Mouse (Mus musculus): ENCODE data around the gene Spata16.
"Not testable (repeated sequence)": the region's sequence is repeated elsewhere in the genome, so short reads cannot be mapped to it uniquely, and the experiment has no call there.

Gene Spata16

DNA sequence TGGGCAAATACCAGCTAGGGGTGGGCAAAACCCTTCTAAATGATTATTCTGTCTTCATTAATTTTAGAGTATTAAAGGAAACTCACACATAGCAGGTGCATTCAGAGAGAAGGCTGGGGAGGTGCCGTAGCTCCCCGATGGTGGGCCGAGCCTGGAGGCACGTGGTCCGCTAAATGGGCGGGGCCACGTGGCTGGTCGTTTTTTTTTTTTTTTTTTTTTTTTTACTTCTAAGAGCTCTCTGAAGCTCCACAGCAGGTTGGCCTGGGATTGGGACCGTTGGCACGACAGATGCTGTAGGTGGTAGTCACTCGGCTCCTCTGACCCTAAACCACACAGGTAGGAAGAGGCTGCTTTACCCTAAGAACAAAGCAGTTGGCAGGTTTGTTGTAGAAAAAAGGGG, at the start of gene Spata16:
Gene Spata16, plus strand, starts transcription at position 219 of the 400 bp plus-strand sequence.
- no peak for DNase-seq (ENCODE audit: low spot score in 2 of 2)

DNA sequence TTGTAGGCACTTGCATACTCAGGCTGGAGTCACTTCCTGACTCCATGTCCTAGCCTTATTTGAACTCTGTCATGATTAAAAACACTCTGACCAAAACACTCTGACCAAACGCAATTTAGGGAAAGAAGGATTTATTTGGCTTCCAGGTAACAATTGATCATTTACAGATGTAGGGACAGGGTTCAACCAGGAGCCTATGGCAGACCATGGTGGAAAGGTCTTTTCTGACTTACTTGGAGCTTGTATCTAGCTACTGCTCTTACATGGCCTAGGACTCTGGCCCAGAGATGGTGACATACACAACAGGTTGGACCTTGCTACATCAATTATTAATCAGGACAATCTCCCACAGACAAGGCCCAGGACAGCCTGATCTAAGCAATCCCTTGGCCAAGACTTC, 32.6 kb upstream of the Spata16 start:
- DNase-seq (ENCODE audit: low spot score in 2 of 2): no peak

DNA sequence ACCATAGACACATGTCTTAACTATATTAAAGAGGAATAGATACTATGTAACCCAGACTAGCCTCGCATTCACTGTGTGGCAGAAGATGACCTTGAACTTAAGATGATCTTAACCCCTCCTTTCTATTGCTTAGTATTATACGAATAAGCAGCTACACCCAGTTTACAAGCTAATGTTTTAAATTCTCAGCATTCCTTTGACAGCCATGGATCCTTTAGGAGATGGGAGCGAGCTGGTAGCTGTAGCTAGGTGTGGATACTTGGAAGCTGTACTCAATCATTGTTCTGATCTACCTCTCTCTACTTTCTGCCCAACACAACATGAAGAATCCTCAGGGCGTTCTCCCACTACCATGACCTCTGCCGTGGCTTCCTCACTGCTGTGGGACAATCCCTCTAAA, 28.9 kb upstream of the Spata16 start:
- no peak for DNase-seq (ENCODE audit: low spot score in 2 of 2)

DNA sequence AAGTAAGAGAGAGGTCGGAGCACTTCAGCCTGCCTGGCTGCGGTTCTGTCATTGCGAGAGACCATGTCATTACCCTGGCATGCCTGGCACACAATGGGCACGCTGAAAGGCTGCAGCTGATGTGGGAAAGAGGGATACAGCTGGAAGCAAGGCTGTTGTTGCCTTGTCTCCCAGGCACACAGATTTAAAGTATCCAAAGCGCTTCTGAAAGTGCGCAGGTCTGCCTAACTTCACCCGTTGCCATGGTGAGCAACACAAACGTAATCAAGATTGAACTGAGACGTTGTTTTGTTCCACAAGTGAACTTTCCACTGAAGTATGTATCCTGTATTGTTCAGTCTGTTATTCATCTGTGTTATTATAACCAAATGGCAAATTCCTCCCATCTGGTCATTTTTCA, 1.8 kb downstream of the Spata16 start:
- DNase-seq (ENCODE audit: low spot score in 2 of 2): no peak

DNA sequence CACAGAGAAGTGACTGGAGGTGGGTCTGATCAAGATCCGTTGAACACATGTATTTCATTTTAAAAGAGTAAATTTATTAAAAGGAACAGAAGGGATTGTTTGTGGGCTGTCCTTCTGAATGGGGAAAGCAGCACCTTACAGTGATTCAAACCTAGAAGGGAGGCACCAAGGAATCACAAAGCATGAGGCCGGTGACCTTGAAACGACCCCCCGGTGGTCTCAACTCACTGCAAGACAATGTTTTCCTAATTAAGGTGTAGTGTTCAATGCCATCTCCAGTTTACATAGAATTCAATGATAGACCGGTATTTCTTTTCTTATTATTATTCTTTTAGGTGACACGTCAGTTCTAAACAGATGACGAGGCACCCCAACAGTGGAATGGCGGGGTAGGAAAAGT, 2.4 kb downstream of the Spata16 start:
- no peak for DNase-seq (ENCODE audit: low spot score in 2 of 2)

DNA sequence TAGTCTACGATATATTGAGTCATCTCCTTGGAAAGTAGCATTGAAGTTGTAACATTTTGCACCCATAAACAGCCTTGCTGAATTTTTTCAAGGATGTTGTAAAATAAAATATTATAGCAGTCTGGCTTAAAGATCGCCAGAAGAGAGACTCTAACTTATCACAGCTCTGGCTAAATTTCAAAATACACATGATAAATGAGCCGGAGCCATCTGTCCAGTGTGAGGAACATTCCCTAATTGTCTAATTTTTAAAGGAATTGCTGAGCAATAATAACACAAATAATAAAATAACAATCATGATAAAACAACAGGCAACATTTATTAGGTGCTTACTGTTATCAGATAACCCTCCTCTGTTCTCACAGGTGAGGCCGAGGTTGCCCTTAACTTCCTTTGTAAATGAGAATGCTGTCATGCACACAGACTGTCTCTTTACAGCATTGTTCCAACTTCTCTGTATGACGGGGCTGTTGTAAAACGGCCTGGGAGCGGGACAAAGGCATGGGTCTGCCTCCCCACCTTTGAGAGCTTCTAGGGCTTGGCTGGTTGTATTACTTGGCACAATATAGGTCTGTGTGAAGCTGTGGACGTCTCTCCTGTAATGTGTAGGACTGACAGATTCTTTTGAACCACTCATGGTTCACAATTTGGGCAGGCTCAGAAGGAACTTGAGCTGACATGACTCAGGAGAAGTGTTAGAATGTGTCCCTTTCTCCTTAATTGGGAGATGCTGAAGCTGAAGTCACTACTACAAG, 3.1 kb downstream of the Spata16 start:
- DNase-seq (ENCODE audit: low spot score in 2 of 2): no peak

DNA sequence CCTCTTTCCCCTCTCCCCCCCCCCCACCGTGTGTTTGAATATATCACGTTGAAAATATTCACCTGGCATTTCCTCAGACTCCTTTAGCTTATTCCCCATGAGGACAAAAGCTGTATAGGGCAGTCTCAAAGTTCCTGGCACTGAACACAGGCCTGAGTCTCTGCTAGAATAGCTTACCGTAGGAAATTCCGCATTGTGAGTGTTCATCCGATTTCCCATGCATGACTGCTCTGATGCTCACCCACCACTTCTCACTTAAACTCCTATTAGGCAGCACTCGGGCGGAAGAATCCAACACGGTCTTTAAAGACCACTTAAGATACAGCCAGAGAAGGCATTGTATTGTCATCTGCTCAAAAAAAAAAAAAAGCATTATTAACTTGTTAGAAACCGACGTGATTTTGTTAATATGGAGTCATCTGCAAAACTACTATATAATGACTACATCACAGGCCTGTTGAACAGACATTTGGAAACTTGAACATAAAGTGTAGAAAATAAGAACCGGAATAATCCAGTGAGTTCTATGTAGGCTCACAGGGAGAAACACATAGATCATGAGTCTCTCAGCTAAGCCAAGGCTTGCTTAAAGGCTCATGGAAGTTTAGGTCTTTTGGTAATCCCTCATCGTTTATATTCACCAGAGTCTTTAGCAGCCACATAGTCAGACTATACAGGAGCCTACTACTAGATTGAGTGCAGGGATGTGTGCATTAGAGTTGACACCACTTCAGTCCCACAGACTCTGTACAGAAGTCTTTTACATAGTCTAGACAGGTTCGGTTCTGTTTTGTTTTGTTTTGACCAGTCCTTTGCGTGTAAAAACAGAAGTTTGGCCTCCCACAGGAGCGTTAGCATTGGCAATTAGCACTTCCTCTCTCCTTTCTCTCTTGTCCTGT, 4.2 kb downstream of the Spata16 start:
- no peak for DNase-seq (ENCODE audit: low spot score in 2 of 2)

DNA sequence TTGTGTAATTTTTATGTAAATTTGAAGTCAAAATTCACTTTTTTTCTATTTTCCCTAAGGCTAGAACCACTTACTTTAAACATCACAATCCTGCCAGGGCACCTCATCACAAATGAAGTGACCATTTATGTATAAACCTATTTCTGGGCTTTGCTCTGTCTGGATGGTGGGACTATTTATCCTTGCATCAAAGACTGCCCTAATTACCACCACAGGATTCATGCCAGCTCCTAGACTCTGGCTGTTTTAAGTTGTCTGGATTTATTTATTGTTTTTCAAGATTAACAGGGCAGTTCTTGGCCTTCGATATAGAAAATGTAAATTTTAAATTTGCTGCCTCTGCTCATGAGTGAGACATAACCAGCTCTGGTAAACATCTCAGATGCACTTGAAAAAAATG, 6.7 kb downstream of the Spata16 start:
- no peak for DNase-seq (ENCODE audit: low spot score in 2 of 2)

DNA sequence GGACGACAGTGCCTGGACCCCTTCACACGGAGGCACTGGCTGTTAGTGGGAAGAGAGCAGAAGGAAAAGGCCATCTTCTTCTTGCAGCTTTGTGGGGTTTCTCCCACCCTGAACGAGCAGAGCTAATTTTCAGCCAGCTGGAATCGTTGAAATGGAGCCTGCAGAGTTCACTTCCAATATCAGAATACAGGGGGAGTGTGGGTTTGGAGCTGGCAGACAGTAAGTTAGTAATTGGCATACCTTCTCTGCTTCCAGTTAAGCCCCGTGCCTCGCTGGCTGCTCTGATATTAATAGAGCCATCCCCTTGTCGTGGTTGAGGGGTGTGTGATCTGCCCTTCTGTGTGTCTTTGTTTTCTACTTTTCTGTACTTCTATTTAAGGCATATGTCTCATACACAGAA, 9.4 kb downstream of the Spata16 start:
- DNase-seq (ENCODE audit: low spot score in 2 of 2): no peak

DNA sequence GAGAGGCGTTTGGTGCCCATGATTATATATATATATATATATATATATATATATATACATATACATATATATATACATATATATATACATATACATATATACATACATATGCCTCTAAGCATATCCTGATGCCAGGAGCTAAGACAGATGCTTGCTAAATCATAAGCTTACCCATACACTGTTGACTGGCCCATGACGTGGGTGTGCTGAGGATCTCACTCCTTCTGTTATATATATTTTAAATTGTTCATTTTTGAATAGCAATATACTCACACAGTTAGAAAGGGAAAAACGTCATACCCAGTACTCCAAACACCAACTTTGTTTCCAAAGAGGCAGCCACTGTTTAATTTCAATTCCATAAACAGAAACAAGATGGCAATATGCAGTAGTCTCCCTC, 48.4 kb downstream of the Spata16 start:
- DNase-seq (ENCODE audit: low spot score in 2 of 2): no peak

DNA sequence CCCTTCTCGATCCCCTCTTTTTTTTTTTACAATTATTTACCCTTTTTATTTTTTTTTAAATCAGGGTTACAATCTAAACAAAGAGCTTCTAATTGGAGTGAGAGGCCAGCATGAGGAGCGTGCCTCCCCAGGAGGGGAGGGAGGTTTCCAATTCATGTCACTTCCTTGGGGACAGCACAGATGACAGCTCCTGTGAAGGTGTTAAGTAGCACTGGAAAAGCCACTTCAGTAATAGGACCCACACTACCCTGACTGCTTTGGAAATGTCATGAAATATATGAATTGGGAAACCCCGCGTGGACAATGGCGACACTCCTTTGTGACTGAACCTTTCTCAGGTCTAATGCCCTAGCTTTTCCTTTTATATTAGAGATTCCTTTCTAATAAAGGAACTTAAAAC, 72.1 kb downstream of the Spata16 start:
- DNase-seq (ENCODE audit: low spot score in 2 of 2): not testable (repeated sequence)

DNA sequence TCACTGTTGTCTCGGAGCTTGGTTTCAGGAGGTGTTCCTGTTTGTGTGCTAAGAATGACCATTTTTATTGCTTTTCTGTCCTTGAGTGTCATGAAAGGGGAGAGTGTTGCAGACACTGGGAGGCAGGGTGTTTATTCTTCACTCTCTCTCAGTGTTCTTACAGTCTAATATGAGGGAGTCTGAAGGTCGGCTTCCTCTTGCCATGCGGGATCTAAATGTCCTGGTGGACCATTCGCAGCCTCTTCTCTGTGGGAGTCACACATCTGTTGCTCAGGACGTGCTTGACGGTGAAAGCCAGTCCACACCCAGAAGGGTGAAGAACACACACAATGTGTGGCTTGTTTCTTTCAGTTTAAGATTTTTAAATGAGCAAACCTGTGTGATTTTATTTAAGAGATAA, 90.1 kb downstream of the Spata16 start:
- no peak for DNase-seq (ENCODE audit: low spot score in 2 of 2)

DNA sequence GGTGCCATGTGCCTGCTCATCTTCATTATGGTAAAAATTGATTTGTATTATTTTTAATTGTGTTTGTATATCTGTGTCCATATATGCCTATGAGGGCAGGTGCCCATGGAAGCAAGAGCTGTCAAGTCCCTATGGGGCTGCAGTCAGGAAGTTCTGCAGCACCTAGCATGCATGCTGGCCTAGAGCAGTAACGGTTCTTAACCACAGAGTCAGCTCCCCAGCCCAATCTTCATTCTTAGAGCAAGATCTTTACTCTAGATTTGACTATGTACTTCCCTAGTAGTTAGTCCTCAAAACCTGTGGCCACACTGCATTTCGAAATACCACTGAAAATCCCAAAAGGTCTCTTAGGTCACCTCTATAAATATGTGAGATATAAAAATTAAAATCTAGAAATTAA, 113.1 kb downstream of the Spata16 start:
- no peak for DNase-seq (ENCODE audit: low spot score in 2 of 2)

DNA sequence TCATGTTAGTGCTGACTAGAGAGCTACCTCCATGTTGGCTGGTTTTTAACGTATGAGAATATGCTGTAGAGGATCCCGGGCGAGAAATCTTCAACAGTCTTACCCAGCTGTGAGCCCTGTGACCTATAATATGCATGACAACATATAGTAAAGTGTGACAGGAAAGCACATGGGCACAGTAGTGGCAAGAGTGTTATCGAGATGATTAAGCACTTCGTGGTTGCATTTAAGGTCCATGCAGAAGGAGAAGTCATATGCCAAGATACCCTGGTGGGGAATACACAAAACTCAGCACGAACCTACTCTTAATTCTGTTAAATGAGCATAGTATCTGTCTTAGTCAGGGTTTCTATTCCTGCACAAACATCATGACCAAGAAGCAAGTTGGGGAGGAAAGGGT, 115.0 kb downstream of the Spata16 start:
- no peak for DNase-seq (ENCODE audit: low spot score in 2 of 2)

DNA sequence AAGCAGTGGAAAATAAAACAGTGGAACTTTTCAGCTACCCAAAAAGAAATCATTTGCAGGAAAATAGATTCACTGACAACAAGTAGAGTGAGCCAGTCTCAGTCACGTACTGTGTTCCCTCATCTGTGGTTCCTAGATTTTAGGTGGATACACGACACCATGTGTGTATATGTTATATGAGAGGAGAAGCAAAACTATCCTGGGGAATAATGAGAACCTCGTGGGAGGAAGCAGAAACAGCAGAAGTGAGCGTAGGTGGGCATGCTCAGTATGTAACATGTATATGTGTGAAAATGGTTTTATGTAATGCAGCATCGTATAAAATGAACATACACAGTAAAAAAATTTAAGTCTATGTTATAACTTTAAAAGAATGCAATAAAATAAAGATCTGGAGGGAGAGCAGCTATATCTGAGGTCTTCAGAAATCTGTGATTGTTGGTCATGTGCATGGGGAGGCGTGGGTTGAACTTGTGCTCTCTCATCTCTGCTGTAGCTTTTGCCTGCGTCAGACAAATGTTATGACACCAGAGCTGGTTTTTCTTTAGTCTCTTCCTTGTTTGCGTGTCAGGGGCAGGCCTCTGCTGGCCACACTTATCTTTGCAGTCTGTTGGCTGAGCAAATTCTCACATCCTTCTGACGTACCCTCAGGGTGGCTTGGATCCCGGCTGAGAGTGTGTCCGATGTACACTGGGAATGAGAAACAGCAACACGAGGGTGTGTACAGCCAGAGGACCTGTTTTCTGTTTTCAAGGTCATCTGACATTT, 156.1 kb downstream of the Spata16 start:
- no peak for DNase-seq (ENCODE audit: low spot score in 2 of 2)

DNA sequence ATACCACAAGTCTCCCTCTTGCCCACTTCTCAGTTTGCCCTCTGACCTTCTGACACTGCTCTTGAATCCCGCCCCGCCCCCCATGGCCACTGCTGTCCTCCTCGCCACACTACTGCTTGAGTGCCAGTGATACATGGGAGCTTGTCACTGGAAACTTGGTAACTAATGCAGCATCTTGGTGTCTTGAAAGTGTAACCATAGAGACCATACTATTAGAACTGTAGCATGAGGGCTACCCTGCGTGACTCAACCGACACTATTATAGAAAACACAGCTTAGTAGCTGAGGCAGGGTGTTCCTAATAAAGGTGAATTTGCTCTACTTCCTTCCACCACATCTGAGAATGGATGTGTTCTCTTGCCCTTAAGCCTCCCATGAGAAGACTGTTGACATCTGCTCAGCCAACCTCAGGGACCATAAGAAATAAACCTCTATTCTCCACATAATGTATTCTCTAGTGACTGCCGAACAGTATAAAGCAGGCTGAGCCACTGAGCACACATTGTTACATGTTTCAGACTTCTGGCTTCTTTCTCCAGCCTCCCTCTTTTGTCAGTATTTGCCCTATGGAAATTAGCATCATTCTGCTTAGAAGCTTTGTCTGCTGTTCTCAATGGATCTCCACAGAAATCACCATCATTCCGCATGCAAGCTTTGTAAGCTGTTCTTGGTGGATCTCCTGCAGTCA, 158.6 kb downstream of the Spata16 start:
- DNase-seq (ENCODE audit: low spot score in 2 of 2): no peak

DNA sequence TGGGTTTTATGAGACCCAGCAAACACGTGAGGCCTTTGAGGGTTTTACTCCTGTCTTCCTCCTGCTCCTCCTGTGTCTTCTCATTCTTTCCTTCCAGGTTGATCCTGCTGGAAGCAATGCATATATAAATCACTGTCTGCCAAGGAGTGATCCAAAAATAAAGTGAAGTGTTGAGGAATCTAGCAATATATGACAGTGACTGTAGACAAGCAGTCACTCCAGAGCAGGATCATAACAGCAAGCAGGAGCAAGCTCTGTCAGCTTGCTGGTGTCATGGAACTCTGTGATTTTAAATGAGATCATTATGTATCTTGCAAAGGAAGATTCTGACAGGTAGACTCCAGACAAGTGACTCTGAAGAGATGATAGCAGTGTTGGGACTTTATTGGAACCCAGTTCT, 159.5 kb downstream of the Spata16 start:
- no peak for DNase-seq (ENCODE audit: low spot score in 2 of 2)

DNA sequence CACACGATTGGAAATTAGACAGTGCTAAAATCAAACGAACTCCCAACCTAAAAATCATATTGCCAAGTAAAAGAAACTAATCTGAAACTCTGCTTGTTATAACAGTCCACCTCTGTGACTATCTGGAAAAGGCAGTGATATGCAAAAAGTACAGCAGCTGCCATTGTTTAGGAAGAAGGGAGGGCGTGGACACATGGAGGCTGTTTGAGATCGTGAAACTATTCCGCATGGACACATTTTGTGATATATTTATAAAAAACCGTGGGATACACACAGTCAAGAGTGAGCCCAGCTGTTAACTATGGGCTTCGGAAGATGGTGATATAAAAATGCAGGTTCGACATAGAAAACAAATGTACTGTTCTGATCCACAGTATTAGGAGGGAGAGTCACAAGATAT, 176.9 kb downstream of the Spata16 start:
- DNase-seq (ENCODE audit: low spot score in 2 of 2): no peak

DNA sequence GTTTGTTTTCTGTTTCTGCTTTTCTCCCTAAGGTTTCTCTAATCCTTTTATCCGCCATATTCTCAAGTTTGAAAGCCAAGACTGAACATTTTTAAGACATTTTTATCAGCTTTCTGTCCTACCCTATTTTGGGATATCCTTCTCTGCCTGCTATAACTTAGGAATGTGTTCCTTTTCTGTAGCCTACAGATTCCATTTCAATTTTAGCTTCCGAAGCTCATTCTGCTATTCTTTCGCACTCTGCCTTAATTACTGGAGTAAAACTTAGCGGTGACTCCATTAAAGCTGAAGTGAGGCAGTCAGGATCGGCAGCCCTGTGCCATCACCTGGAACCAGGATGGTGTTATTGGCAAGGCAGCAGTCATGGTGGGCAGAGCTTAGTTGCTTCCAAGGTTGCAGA, 178.3 kb downstream of the Spata16 start:
- no peak for DNase-seq (ENCODE audit: low spot score in 2 of 2)

DNA sequence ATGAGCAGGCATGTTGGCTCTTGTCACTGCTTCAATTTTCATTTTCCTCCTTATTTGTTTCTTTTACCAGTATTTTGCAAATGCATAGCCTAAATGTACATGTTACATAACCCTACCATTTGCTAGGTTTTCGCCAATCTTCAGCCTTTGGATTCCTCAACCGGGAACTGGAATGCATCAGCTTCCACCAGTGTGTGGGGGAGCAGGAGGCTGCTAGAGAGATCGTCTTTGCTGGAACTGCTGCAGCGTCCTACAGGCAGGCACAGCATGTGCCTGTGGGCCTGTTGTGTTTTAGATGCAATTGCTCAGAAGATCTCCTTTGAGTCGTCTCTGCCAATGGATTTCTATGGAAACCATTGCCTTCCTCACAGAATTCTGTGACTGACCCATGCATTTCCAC, 182.0 kb downstream of the Spata16 start:
- DNase-seq (ENCODE audit: low spot score in 2 of 2): no peak

DNA sequence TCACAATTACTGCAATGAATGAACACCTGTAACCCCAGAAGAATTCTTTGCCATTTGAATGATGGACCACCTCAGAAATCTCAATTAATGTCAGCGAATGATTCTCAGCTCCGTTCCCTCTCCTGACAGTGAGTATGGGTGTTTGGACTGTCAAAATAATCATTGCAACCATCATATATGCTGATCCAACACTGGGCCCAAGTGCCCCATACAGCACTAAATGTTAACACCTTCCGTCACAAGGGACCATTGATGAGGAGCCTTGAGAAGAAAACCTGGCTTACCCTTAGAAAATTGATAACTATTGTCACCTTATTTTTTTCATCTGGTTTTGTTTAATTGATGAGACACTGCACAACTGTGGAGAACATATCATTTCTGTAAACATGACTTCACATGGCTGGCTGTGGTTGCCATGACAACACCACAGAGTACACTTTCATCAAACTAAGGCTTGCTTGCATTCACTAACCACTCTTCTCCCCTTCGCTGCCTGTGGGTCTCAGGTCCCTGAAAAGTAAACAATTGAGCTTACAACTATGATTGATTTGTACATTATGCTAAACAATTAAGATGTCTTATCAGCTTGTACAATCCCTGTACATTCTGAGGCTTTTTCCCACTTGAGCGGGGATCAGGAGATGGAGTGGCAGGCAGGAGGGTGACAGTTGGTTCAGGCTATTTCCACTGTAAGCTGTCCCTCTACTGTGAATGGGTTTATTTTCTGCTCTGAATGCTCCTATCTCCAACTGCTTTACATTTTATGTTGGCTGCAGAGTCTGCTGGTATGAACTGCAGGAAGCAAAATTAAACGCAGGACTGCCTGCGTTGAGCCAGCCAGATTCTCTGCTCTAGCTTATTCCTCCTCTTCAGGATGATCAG, 189.8 kb downstream of the Spata16 start:
- DNase-seq (ENCODE audit: low spot score in 2 of 2): no peak
